Mouse (Mus musculus) limb, embryonic 14.5 days (tissue): ENCODE measurements at regions not wholly inside any gene's neighbourhood (a gene's known extent, or its start where the extent isn't known, plus 50 kb on each side); places are given as distances from the start of the nearest gene placed in this dataset.

Experiments
- ATAC-seq: fragments of 200-750 bp; cut with Nextera tagmentation; 2 replicates; pipeline ENCODE4 v1.8.0; 2017; ENCODE audit warnings: low read depth, moderate number of reproducible peaks, moderate TSS enrichment; ENCODE audit not compliant: low FRiP score
- DNase-seq: peaks from one replicate; pipeline ENCODE4 v3.0.0-alpha.2; 2015; ENCODE audit warnings: low spot score
- H3K27ac ChIP-seq: fragments of 300-500 bp; sonication (generic); replicated peaks from 2 replicates; pipeline ENCODE4 v1.5.1; 2014; ENCODE audit warnings: low read depth, mild to moderate bottlenecking, low read length, moderate library complexity, mixed read lengths
- H3K27me3 ChIP-seq: fragments of 300-500 bp; sonication (generic); 2 replicates; pipeline ENCODE4 v1.6.1; 2014; ENCODE audit warnings: low read length, mixed read lengths; ENCODE audit not compliant: control insufficient read depth, insufficient read depth
- H3K36me3 ChIP-seq: fragments of 300-500 bp; sonication (generic); 2 replicates; pipeline ENCODE4 v1.6.1; 2014; ENCODE audit warnings: mild to moderate bottlenecking, low read length, moderate library complexity, mixed read lengths; ENCODE audit not compliant: control insufficient read depth, insufficient read depth
- H3K4me1 ChIP-seq: fragments of 300-500 bp; sonication (generic); 2 replicates; pipeline ENCODE4 v1.6.1; 2014; ENCODE audit warnings: antibody characterized with exemption, low read length, mixed read lengths; ENCODE audit not compliant: control insufficient read depth, insufficient read depth
- H3K4me2 ChIP-seq: fragments of 300-500 bp; sonication (generic); replicated peaks from 2 replicates; pipeline ENCODE4 v1.6.1; 2014; ENCODE audit warnings: low read depth, mild to moderate bottlenecking, low read length, moderate library complexity; ENCODE audit not compliant: severe bottlenecking
- H3K4me3 ChIP-seq: fragments of 300-500 bp; sonication (generic); replicated peaks from 2 replicates; pipeline ENCODE4 v1.5.1; 2014; ENCODE audit warnings: low read length
- H3K9ac ChIP-seq: fragments of 300-500 bp; sonication (generic); 2 replicates; pipeline ENCODE4 v1.6.1; 2014; ENCODE audit warnings: mild to moderate bottlenecking, low read depth, low read length, moderate library complexity; ENCODE audit not compliant: severe bottlenecking
- H3K9me3 ChIP-seq: fragments of 300-500 bp; sonication (generic); 2 replicates; pipeline ENCODE4 v1.6.1; 2016; ENCODE audit warnings: low read length; ENCODE audit not compliant: control insufficient read depth
- POLR2A ChIP-seq: fragments of 200-500 bp; IDR thresholded peaks from 2 replicates; pipeline ENCODE4 v1.8.0; 2012; ENCODE audit warnings: inconsistent platforms, mild to moderate bottlenecking, moderate library complexity, borderline replicate concordance; ENCODE audit not compliant: insufficient read depth, insufficient read length; ENCODE audit errors: extremely low read depth
- WGBS: fragments of 180-500 bp; shearing (Covaris S2); extraction: QIAGEN DNeasy Blood & Tissue Kit; methylation state at CpG from one replicate; pipeline ENCODE4 v1.1.7; 2014; 5-methylcytosine and 5-hydroxymethylcytosine counted together

DNA sequence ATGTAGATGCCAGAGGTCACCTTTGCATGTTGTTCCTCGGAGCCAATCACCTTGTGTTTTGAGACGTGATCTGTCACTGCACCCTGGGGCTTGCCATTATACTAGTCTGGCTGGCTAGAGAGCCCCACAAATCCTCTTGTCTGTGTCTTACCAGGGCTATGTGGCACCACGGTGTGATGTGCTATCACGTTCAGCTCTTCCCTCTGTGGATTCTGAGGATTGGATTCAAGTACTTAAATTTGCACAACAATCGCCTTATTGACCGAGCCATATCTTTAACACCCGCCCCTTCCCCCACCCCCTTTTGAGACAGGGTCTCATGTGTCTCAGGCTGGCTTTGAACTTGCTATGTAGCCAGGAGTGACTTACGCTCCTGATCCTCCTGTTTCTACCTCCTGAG is 70.8 kb upstream of the Mboat1 start:
- Histone ChIP-seq H3K27me3 (no peaks in the 10 kb centered on the region), H3K4me1 (no peaks in the 10 kb centered on the region), H3K9ac (no peak overlapping the region), H3K9me3 (no peaks in the 10 kb centered on the region), H3K36me3 (no peaks in the 10 kb centered on the region), H3K4me2 (no peak overlapping the region), H3K4me3 (no peak overlapping the region), H3K27ac (no peak overlapping the region)
- WGBS, result 62% methylated on average over 8 of the region's 8 CpGs
- DNase-seq (no peak), ATAC-seq (no peak)
- TF ChIP-seq POLR2A, result no peak

GRCm38 (mm10) chr13:30063741-30064140 is 72.5 kb upstream of the Mboat1 start:
- Histone ChIP-seq H3K27me3 (no peaks in the 10 kb centered on the region), H3K27ac (no peak overlapping the region), H3K4me3 (no peak overlapping the region), H3K9me3 (no peaks in the 10 kb centered on the region), H3K36me3 (no peaks in the 10 kb centered on the region), H3K4me2 (no peak overlapping the region), H3K9ac (no peak overlapping the region), H3K4me1 (no peaks in the 10 kb centered on the region)
- TF ChIP-seq POLR2A, result no peak
- ATAC-seq (no peak), DNase-seq (no peak)
- 73% methylated on average over 3 of the region's 3 CpGs for WGBS

DNA sequence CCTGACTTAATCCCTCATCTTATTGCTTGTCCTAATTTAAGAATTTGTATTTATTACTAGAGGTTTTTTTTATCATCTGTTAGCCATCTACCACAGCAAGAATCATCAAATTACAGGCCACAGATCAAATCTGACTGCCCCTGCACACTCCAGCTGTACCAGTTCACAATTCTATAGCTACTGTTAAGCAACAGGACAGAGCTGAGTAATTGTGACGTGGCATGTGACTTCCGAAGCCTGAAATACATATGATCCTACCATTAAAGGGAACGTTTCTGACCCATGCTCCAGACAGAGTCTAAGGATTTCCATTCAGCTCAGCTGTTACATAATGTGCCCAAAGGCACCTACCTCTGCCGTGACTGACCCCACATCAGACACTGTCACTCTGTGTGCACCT is 74.0 kb upstream of the Mboat1 start:
- 79% methylated on average over 4 of the region's 4 CpGs for WGBS
- no peak overlapping the region for H3K4me3 ChIP-seq
- H3K27me3 ChIP-seq, result no peaks in the 10 kb centered on the region
- no peaks in the 10 kb centered on the region for H3K36me3 ChIP-seq
- no peak overlapping the region for H3K27ac ChIP-seq
- DNase-seq, result no peak
- TF ChIP-seq POLR2A, result no peak
- no peaks in the 10 kb centered on the region for H3K9me3 ChIP-seq
- H3K4me2 ChIP-seq, result no peak overlapping the region
- no peak overlapping the region for H3K9ac ChIP-seq
- H3K4me1 ChIP-seq, result no peaks in the 10 kb centered on the region
- no peak for ATAC-seq

DNA sequence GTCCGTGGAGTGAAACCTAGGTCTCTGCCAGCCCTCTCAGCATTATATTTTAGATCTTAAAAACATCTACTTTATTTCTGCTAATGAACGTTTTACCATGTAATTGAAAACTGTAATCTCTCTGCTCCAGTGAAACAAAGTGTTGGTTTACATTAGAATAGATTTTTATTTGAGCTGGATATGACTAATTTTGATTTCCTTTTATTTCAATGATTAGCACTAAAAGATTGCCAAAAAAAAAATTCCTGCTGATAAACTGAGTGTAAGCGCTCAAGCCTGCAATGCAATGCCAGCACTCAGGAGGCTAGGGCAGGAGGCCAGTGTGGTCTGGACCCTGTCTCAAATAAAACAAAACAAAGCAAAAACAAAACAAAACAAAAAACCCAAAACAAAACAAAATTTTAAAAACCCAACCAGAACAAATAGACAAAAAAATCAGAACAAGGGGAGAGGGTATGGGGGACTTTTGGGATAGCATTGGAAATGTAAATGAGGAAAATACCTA is 69.3 kb upstream of the E2f3 start:
- H3K4me1 ChIP-seq, result no peaks in the 10 kb centered on the region
- no peak overlapping the region for H3K4me2 ChIP-seq
- ATAC-seq (no peak), DNase-seq (no peak)
- no peak for TF ChIP-seq POLR2A
- WGBS, result 78% methylated on average over 3 of the region's 3 CpGs
- H3K27me3 ChIP-seq, result no peaks in the 10 kb centered on the region
- H3K9ac ChIP-seq, result no peak overlapping the region
- no peak overlapping the region for H3K4me3 ChIP-seq
- no peaks in the 10 kb centered on the region for H3K9me3 ChIP-seq
- no peak overlapping the region for H3K27ac ChIP-seq
- no peaks in the 10 kb centered on the region for H3K36me3 ChIP-seq

- DNase-seq, result no peak
- Histone ChIP-seq H3K4me2 (no peak overlapping the region), H3K4me1 (no peaks in the 10 kb centered on the region), H3K4me3 (no peak overlapping the region), H3K9ac (0 out of 2 replicates have a peak overlapping the region, but pooled peaks have one; percentile 3), H3K27ac (no peak overlapping the region), H3K36me3 (no peaks in the 10 kb centered on the region), H3K27me3 (no peaks in the 10 kb centered on the region), H3K9me3 (no peaks in the 10 kb centered on the region)
- no peak for TF ChIP-seq POLR2A
- ATAC-seq, result no peak
- WGBS, result 48% methylated on average over 16 of the region's 16 CpGs
Observed at GRCm38 (mm10) chr13:30051891-30052550, 66.2 kb upstream of the E2f3 start.
